Mouse (Mus musculus): ENCODE data around the gene Nisch.

- TF ChIP-seq POLR2A (IDR thresholded peaks at IDR 0.05; ENCODE audit: low read depth, low read length) (no peak), CTCF (IDR thresholded peaks at IDR 0.05; ENCODE audit: extremely low read depth, insufficient read length, insufficient replicate concordance, low read depth, low read length) (no peak)
Measured at GRCm38 (mm10) chr14:31199599-31199998, 17.1 kb downstream of the Nisch start.
